Mouse (Mus musculus): ENCODE results near the gene Zfp879. TPM values are rescaled to one million over a fixed set of nuclear protein-coding genes. Genes with fewer than 3 reads are reported as not detected.

The Zfp879 gene
- 1.1 and 1.5 TPM in 2 replicates for polyA plus RNA-seq (2016; fragmentation: Nextera tagmentation; extraction: Ambion mirVana)

DNA sequence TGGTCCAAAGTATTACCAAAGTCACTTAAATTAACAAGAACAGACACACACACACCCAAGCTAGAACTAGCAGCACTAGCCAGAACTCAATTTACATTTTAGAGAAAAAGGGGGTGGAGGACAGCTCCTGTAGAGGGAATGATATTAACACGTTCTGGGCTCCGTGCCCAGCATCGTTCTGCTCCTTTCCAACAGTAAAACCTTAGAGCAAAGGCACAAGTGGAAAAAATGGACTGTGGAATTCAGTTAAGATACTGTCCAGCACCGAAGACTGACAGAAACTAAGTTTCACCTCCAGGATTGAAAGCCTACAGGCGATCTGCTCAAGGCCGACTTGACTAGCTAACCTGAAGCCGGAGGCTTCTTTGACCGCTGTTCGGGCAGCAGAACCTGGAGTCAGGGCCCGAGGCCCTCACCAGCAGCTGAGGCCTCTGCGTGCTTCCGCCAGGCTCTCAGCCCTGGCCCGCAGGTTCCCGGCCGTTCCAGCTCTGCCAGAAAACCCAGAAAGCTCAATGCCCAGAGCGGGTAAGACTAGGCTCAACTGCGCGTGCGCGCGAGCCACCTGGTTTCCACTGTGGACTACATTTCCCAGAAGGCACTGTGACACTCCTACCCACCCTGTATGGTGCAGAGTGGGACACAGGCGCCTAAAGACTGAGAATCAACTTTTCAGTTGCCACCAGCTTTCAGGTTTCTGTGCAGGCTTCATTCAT is at the start of gene Zfp879:
TSS of gene Zfp879 (minus strand) at position 530 of the 713 bp plus-strand sequence.
- WGBS, result 24% methylated on average over 22 of the region's 22 CpGs
- H3K36me3 ChIP-seq, result no peaks in the 10 kb centered on the region
- H3K9ac ChIP-seq, result peak within 1 kb of the TSS; percentile 57
- no peaks in the 10 kb centered on the region for H3K9me3 ChIP-seq
- H3K27ac ChIP-seq, result no peak within 1 kb of the TSS
- H3K4me2 ChIP-seq (replicated peaks), result peak within 1 kb of the TSS; percentile 67
- ATAC-seq (ENCODE audit: low FRiP score, low read depth), result peak; percentile 95
- peak within 1 kb of the TSS; percentile 43 for H3K4me3 ChIP-seq
- H3K27me3 ChIP-seq (replicated peaks), result no peaks in the 10 kb centered on the region; the same call in 1 of the 2 replicates
- H3K4me1 ChIP-seq, result no peaks in the 10 kb centered on the region

DNA sequence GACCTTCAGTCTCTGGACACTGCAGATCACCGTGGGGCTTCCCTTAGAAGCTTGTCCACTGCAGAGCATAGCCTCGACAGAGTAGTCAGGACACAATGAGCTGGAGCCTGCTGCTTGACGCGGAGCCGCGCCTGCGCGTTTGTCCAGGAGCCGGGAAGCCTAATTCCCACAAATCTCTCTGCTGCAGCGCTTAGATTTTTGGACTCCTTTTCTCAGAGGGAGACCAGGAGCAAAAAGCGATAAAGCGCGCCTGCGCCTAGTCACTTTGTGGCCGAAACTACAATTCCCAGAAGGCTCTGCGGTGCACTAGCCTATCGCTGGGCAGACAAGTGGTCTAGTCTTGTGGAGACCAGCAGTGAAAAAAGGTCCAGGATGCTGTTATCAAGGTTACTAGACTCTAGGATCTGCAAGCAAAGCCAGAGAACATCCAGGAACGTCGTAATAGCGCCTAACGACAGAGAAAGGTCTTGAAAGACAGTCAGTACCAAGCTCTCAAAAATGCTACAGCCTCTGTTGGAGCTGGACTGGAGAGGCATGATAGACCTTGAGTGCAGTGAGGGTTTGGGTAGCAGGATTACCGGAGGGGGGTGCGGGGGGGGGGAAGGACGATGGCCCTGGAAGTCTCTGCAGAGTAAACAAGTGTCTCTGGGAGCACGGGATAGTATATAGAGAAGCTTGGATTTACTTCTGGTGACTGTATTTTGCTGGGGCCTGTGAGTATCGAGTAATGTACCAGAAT is 46.2 kb upstream of the Zfp879 start, which contains the start of gene Zfp454:
TSS of gene Zfp454 (minus strand) at position 262 of the 739 bp plus-strand sequence.
- Histone ChIP-seq H3K27me3 (replicated peaks) (no peaks in the 10 kb centered on the region), H3K9me3 (peaks cover 2% of the 10 kb centered on the region; the same call in 1 of the 2 replicates), H3K36me3 (peaks cover 31% of the 10 kb centered on the region), H3K27ac (no peak within 1 kb of the TSS), H3K4me1 (peaks cover 8% of the 10 kb centered on the region), H3K4me3 (peak within 1 kb of the TSS; percentile 46), H3K4me2 (replicated peaks) (peak within 1 kb of the TSS; percentile 71), H3K9ac (peak within 1 kb of the TSS; percentile 66)
- ATAC-seq (ENCODE audit: low FRiP score, low read depth), result peak; percentile 95
- WGBS, result 7% methylated on average over 26 of the region's 26 CpGs

DNA sequence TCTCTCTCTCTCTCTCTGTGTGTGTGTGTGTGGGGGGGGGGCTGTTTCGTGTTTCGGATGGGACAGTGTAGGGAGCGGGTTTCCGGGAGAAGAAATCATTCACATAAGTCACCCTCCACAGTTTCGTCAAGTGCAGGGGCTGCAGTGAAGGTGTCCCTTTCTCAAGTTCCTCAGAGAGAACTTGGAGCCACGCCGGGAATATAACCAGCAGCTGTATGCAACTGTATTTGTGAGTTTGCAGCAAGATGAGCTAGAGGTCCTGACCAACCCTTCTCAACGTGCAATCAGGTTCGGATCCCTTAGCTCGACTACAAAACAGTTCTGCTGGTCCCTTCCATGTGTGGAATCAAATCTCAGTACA is 45.6 kb upstream of the Zfp879 start:
- Histone ChIP-seq H3K4me2 (replicated peaks) (peak overlapping the region; percentile 71), H3K27me3 (replicated peaks) (no peaks in the 10 kb centered on the region), H3K4me1 (peaks cover 8% of the 10 kb centered on the region), H3K4me3 (peak overlapping the region; percentile 46), H3K27ac (no peak overlapping the region), H3K36me3 (peaks cover 37% of the 10 kb centered on the region), H3K9me3 (no peaks in the 10 kb centered on the region), H3K9ac (peak overlapping the region; percentile 66)
- WGBS, result 28% methylated on average over 10 of the region's 10 CpGs
- peak; percentile 22; the same call in 1 of the 2 replicates for ATAC-seq (ENCODE audit: low FRiP score, low read depth)

DNA sequence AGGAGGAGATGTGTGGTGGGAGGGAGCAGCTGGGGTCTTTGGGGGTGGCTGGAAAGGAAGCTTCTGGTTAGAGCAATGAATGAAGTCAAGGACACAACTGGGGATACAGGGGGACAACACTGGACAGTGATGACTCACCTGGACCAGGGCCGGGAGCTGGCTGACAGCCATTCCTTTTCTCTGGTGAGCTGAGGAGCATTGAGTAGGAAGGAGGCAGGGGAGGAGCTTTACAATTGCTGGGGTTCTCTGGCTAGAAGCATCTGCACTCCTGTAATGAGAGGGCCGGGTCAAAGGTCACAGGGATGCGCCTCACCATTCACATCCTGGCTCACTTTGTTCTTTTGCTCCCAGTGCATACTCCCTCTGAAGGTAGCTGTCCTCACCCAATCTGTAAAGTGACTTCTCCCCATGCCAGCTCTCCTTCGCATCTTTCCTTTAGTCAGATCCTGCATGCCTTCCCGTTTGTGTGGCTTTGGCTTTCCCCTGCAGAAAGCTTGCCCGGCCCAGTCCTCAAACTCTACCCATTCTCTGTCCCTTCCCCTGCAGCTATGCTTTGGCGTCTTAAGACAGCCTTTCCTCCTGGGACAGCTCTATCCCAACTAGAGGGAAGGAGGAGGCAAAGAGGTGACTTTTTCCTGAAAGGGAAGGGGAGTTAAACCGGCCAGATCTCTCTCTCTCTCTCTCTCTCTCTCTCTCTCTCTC is 45.0 kb upstream of the Zfp879 start:
- Histone ChIP-seq H3K27me3 (replicated peaks) (no peaks in the 10 kb centered on the region), H3K9ac (peak overlapping the region; percentile 66), H3K9me3 (no peaks in the 10 kb centered on the region), H3K4me2 (replicated peaks) (peak overlapping the region; percentile 71), H3K27ac (no peak overlapping the region), H3K36me3 (peaks cover 41% of the 10 kb centered on the region), H3K4me1 (peaks cover 8% of the 10 kb centered on the region), H3K4me3 (peak overlapping the region; percentile 46)
- WGBS, result 53% methylated on average over 8 of the region's 8 CpGs
- ATAC-seq (ENCODE audit: low FRiP score, low read depth), result no peak

DNA sequence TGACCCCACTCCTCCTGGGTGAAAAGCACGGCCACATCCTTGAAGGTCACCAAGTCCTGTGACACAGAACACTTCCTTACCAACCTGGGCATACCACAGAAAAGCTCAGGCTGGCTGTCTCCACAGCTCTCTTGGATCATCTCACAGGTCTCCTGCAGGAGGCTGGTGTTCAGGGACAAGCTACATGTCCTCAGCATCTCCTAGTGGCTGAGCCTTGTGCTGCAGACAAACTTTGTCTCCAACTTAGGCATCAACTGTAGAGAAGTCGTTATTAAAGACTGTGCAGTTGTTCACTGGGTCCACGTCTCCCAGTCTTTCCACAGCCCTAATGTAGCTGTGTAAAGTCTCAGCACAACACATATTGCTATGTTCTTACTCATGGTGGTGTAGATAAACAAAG is 42.4 kb upstream of the Zfp879 start:
- Histone ChIP-seq H3K4me1 (peaks cover 8% of the 10 kb centered on the region), H3K27me3 (replicated peaks) (no peaks in the 10 kb centered on the region), H3K4me3 (no peak overlapping the region), H3K9ac (no peak overlapping the region), H3K27ac (no peak overlapping the region), H3K36me3 (peaks cover 65% of the 10 kb centered on the region), H3K9me3 (no peaks in the 10 kb centered on the region), H3K4me2 (replicated peaks) (no peak overlapping the region)
- ATAC-seq (ENCODE audit: low FRiP score, low read depth), result no peak
- WGBS, result 94% methylated on average over 3 of the region's 3 CpGs

DNA sequence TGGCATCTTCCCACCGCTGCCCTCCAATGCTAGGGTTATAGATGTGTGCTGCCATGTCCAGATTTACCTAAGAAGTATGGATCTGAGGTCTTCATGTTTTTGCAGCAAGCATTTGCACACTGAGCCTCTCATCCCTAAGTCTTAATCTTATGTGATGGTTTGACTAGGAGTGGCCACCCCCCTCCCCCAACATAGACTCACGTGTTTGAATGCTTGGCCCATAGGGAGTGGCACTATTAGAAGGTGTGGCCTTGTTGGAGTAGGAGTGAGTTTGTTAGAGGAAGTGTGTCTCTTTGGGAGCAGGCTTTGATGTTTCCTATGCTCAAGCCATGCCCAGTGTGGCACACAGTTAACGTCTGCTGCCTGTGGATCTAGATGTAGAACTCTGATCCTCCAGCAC is 37.3 kb upstream of the Zfp879 start:
- ATAC-seq (ENCODE audit: low FRiP score, low read depth), result no peak
- H3K27me3 ChIP-seq (replicated peaks), result no peaks in the 10 kb centered on the region
- no peaks in the 10 kb centered on the region for H3K4me1 ChIP-seq
- peaks cover 22% of the 10 kb centered on the region; the same call in 1 of the 2 replicates for H3K9me3 ChIP-seq
- no peak overlapping the region for H3K9ac ChIP-seq
- no peak overlapping the region for H3K4me3 ChIP-seq
- WGBS, result 93% methylated on average over 3 of the region's 3 CpGs
- peaks cover 93% of the 10 kb centered on the region for H3K36me3 ChIP-seq
- H3K27ac ChIP-seq, result no peak overlapping the region
- no peak overlapping the region for H3K4me2 ChIP-seq (replicated peaks)

DNA sequence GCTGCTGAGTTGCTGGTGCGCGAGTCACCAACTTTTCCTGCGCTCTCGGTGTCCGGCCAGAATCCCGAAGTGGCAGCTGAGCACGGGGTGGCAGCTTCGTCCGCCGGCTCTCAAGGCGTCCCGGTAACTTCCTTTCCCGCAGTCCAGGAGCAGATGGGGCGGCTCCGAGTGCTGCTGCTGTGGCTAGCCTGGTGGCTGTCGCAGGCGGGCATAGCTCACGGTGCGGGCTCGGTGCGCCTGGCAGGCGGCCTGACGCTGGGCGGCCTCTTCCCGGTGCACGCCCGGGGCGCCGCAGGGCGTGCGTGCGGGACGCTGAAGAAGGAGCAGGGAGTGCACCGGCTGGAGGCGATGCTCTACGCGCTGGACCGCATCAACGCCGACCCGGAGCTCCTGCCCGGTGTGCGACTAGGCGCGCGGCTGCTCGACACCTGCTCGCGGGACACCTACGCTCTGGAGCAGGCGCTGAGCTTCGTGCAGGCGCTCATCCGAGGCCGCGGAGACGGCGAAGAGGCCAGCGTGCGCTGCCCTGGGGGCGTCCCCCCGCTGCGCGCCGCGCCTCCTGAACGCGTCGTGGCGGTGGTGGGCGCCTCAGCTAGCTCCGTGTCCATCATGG is 9.7 kb upstream of the Zfp879 start:
- peaks cover 58% of the 10 kb centered on the region for H3K27me3 ChIP-seq (replicated peaks)
- under 1% methylated on average over 72 of the region's 72 CpGs for WGBS
- H3K4me3 ChIP-seq, result peak overlapping the region; percentile 39
- H3K36me3 ChIP-seq, result no peaks in the 10 kb centered on the region
- peak overlapping the region; percentile 84 for H3K4me2 ChIP-seq (replicated peaks)
- no peaks in the 10 kb centered on the region for H3K9me3 ChIP-seq
- peaks cover 13% of the 10 kb centered on the region for H3K4me1 ChIP-seq
- H3K9ac ChIP-seq, result peak overlapping the region; percentile 44; the same call in 1 of the 2 replicates
- H3K27ac ChIP-seq, result no peak overlapping the region
- ATAC-seq (ENCODE audit: low FRiP score, low read depth), result 0 out of 2 replicates have a peak, but pooled peaks have one; percentile 44

DNA sequence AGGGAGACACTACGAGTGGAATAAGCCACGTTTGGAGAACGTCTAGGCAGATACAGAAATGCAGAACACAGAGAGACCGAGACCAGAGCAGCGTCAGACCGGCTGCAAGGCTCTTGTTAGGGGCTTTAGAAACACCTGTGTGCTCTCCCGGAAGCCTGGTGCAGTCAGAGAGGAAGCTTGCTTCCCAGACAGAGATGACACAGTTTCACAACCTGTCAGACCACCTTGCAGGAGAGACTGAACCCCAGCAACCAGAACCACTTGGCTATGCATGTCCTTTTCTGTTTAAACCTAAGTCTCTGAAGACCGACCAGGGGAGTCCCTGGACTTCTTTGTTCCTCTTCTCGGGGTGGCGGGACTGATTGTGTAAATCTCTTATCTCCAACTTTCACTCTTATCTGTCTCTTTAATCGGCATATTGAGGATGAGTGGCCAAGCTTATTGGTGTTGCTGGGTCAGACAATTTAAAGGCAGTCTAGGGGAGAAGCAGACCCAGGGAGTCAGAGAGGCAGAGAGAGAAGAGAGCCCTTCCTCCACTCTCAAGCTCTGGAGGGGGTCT is 8.9 kb upstream of the Zfp879 start, which contains the start of gene Grm6:
TSS of gene Grm6 (plus strand) at position 509 of the 559 bp plus-strand sequence.
- no peaks in the 10 kb centered on the region for H3K9me3 ChIP-seq
- 3% methylated on average over 11 of the region's 11 CpGs for WGBS

DNA sequence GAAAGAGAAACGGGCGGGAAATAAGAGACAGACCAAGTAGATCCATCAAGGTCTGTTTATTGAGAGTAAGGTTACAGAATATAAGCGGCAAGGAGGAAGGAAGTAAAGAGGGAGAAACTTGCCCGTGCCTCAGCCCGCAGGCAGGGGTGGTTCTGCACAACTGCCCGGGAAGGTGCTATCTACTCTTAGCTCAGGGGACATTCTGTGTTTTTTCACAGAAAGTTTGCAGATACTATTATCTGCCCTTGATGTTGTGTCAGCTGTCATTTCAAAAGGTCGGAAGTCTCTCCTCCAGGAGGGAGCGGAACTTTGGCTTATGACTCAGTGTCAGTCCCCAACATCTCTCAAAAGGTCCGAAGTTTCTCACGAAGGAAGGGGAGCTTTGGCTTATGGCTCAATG is 8.0 kb upstream of the Zfp879 start:
- Histone ChIP-seq H3K4me2 (replicated peaks) (no peak overlapping the region), H3K27me3 (replicated peaks) (peaks cover 58% of the 10 kb centered on the region), H3K4me1 (peaks cover 13% of the 10 kb centered on the region), H3K4me3 (no peak overlapping the region), H3K9me3 (no peaks in the 10 kb centered on the region), H3K36me3 (no peaks in the 10 kb centered on the region), H3K9ac (no peak overlapping the region), H3K27ac (no peak overlapping the region)
- 2% methylated on average over 10 of the region's 10 CpGs for WGBS
- no peak for ATAC-seq (ENCODE audit: low FRiP score, low read depth)

More for the DNA sequence above, 8.9 kb upstream of the Zfp879 start, which contains the start of gene Grm6:
- H3K4me2 ChIP-seq (replicated peaks), result peak within 1 kb of the TSS; percentile 84
- H3K36me3 ChIP-seq, result no peaks in the 10 kb centered on the region
- H3K27me3 ChIP-seq (replicated peaks), result peaks cover 58% of the 10 kb centered on the region
- H3K9ac ChIP-seq, result peak within 1 kb of the TSS; percentile 44; the same call in 1 of the 2 replicates
- peak within 1 kb of the TSS; percentile 39 for H3K4me3 ChIP-seq
- peaks cover 13% of the 10 kb centered on the region for H3K4me1 ChIP-seq
- H3K27ac ChIP-seq, result no peak within 1 kb of the TSS
- ATAC-seq (ENCODE audit: low FRiP score, low read depth), result no peak

DNA sequence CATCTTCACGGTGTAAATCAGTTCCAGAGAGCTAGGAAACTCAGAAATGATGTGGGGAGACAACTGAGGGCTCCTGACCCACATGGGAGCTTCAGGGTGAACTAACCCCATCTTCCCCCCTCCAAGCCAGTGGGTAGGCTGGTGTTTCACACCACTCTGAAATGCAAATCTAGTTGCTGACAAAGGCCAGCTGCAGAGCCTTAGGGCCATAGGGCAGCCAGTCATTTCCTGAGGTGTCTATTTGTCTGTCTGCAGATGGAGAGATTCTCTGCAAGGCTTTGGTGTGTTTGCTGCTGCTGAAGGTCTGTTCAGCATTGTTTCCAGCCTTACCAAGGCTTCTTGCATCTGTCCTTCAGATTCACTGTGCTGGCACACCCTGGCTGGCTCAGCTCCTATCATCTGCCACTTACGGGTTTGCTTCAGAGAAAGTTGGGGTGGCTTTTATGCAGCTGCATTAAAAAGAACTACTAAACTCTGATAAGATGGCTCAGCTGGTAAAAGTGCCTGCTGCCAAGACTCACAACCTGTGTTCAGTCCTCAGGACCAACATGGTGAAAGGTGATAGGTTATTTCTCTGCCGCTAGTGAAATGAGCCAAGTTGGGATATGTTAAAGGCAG is 7.3 kb upstream of the Zfp879 start:
- no peak overlapping the region for H3K4me2 ChIP-seq (replicated peaks)
- 33% methylated on average over 3 of the region's 3 CpGs for WGBS

DNA sequence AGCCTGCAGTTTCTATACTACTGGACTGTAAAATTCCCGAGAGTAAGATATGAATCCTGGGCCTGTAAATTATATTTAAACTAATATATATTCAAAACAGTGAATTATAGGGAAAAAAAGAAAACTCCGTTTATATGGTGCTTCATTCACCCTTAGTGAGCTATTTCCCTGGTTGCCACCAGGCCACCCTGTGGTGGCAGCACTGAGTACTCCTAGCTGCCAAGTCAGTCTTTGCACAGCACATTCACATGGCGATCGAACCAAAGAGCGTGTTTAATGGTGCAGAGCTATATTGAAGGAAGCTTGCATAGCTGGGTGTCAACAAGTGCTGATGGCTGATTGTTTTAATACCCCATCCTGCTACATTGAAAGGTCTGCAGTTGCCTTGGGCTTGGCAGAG is 5.7 kb upstream of the Zfp879 start:
- no peaks in the 10 kb centered on the region for H3K9me3 ChIP-seq
- ATAC-seq (ENCODE audit: low FRiP score, low read depth), result no peak
- H3K27me3 ChIP-seq (replicated peaks), result peaks cover 43% of the 10 kb centered on the region
- no peak overlapping the region for H3K9ac ChIP-seq
- H3K36me3 ChIP-seq, result no peaks in the 10 kb centered on the region
- H3K27ac ChIP-seq, result no peak overlapping the region
- H3K4me2 ChIP-seq (replicated peaks), result no peak overlapping the region
- no peak overlapping the region for H3K4me3 ChIP-seq
- H3K4me1 ChIP-seq, result peaks cover 13% of the 10 kb centered on the region
- 71% methylated on average over 5 of the region's 5 CpGs for WGBS

More for the DNA sequence above, 7.3 kb upstream of the Zfp879 start:
- Histone ChIP-seq H3K27me3 (replicated peaks) (peaks cover 57% of the 10 kb centered on the region), H3K4me3 (no peak overlapping the region), H3K9ac (no peak overlapping the region), H3K27ac (no peak overlapping the region), H3K36me3 (no peaks in the 10 kb centered on the region), H3K9me3 (no peaks in the 10 kb centered on the region), H3K4me1 (peaks cover 13% of the 10 kb centered on the region)
- no peak for ATAC-seq (ENCODE audit: low FRiP score, low read depth)
